Mouse (Mus musculus) embryonic facial prominence, embryonic 12.5 days (tissue): ENCODE data around the gene Tex101. TPM values are rescaled to one million over a fixed set of nuclear protein-coding genes. Genes with fewer than 3 reads are reported as not detected.

Source experiments
- ATAC-seq: fragments of 200-750 bp; cut with Nextera tagmentation; 2 replicates; pipeline ENCODE4 v1.8.0; 2017; ENCODE audit not compliant: insufficient number of reproducible peaks, insufficient read depth, low FRiP score, low TSS enrichment
- H3K27ac ChIP-seq: fragments of 300-500 bp; sonication (generic); 2 replicates; pipeline ENCODE4 v1.5.1; 2016; ENCODE audit warnings: mild to moderate bottlenecking
- H3K27me3 ChIP-seq: fragments of 300-500 bp; sonication (generic); 2 replicates; pipeline ENCODE4 v1.6.1; 2016; ENCODE audit warnings: mild to moderate bottlenecking, moderate library complexity
- H3K36me3 ChIP-seq: fragments of 300-500 bp; sonication (generic); 2 replicates; pipeline ENCODE4 v1.6.1; 2016; ENCODE audit warnings: mild to moderate bottlenecking
- H3K4me1 ChIP-seq: fragments of 300-500 bp; sonication (generic); 2 replicates; pipeline ENCODE4 v1.6.1; 2016
- H3K4me2 ChIP-seq: fragments of 300-500 bp; sonication (generic); replicated peaks from 2 replicates; pipeline ENCODE4 v1.6.1; 2016; ENCODE audit warnings: mild to moderate bottlenecking, moderate library complexity
- H3K4me3 ChIP-seq: fragments of 300-500 bp; sonication (generic); 2 replicates; pipeline ENCODE4 v1.5.1; 2016; ENCODE audit warnings: mild to moderate bottlenecking
- H3K9ac ChIP-seq: fragments of 300-500 bp; sonication (generic); 2 replicates; pipeline ENCODE4 v1.6.1; 2016; ENCODE audit warnings: mild to moderate bottlenecking, moderate library complexity
- H3K9me3 ChIP-seq: fragments of 300-500 bp; sonication (generic); 2 replicates; pipeline ENCODE4 v1.6.1; 2016; ENCODE audit warnings: mild to moderate bottlenecking, moderate library complexity
- WGBS: fragments of 180-500 bp; shearing (Covaris S2); methylation state at CpG from one replicate; pipeline ENCODE4 v1.1.7; 2016; 5-methylcytosine and 5-hydroxymethylcytosine counted together
- polyA plus RNA-seq: library from polyadenylated mRNA; unstranded; fragments of >200 nt; fragmentation: Nextera tagmentation; extraction: Ambion mirVana; gene quantifications from 2 replicates; pipeline ENCODE4 v1.2.1, GENCODE M21; 2016

Tex101 gene
- polyA plus RNA-seq, 1 experiment from 2014 or later, result not detected

DNA sequence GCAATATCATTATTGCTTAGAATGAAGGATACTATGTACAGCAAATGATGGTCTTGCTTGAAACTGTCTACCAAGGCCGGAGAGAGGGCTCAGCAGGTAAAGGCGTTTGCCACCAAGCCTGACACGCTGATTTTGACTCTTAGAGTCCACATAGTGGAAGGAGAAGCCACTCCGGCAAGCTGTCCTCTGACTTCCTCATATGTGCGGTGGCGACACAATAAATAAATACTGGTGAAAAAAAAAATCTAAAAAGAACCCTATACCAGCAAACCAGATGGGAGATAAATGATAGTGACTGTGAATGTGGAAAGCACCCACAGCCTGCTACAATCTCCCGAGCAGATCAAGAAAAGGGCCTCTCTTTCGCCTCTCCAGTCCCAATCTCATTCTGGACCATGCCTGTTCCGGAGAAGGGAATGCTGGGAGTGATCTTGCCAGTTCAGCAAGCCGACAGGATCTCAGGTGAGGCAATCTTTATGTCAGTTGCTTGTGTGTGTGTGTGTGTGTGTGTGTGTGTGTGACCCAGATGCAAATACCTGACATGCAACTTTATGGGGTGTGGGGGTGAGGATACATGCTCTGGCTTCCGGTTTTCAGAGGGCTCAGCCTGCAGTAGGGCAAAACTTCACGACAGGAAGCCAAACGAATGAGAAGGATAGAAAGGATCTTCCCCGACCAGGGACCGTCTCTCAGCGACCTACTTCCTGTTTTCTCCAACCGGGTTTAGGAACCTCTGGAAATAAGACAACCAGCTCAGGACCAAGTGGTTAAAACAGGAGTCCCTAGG, 15.2 kb downstream of the Tex101 start:
- no peak overlapping the region for H3K4me3 ChIP-seq
- ATAC-seq, result no peak
- no peak overlapping the region for H3K27ac ChIP-seq
- no peaks in the 10 kb centered on the region for H3K9me3 ChIP-seq
- no peak overlapping the region for H3K9ac ChIP-seq
- H3K4me1 ChIP-seq, result no peaks in the 10 kb centered on the region; the same call in 1 of the 2 replicates
- no peaks in the 10 kb centered on the region for H3K36me3 ChIP-seq
- no peaks in the 10 kb centered on the region for H3K27me3 ChIP-seq
- 63% methylated on average over 17 of the region's 17 CpGs for WGBS
- no peak overlapping the region for H3K4me2 ChIP-seq

DNA sequence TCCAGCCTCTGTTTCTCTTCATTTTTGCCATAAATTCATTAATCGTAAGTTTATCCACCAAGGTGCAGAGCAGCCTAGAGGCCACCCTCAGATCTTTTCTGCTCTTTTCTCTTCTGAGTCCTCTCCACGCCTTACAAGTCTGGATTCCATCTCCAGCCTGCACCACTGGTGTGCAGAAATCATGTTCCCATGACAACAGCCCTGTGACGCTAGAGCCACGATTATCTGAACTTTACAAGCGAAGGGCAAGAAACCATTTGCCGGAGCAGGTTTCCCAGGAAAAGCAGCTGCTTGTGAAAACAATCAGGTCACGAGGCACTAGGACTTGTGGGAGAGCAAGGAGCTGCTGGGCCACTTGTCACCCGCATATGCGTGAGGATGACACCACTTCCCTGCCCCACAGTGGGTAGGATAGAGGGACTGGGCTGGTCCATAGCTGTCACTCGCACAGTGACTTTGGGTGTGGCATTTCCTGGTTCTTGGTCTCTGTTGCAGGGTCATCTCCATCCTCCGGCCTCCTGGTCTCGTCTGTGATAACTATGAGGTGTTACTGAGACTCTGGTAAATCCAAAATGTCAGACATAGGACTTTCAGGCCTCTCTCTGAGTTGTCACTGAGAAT, 16.6 kb downstream of the Tex101 start:
- Histone ChIP-seq H3K4me3 (no peak overlapping the region), H3K9ac (no peak overlapping the region), H3K36me3 (no peaks in the 10 kb centered on the region), H3K27me3 (no peaks in the 10 kb centered on the region), H3K27ac (no peak overlapping the region), H3K4me1 (no peaks in the 10 kb centered on the region; the same call in 1 of the 2 replicates), H3K4me2 (no peak overlapping the region), H3K9me3 (no peaks in the 10 kb centered on the region)
- ATAC-seq, result no peak
- WGBS, result 66% methylated on average over 12 of the region's 12 CpGs

DNA sequence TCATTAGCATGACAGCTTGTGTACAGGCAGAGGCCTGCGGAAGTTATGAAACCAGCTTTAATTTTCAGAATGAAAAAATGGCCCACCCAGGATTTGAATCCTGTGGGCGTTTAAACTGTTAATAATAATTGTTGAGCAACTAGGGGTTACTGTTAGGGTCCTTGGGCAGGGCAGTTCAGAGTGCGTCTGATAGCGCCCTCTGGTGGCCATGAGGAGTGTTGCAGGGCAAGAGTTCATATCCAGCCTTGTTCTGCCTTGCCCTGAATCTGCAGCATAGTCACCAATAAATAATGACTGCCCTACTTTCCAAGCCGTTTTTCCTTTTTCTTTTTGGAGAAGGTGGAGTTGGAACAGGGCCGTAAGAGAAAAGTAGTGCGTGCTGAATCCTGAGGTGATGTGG, 22.8 kb downstream of the Tex101 start:
- Histone ChIP-seq H3K4me2 (no peak overlapping the region), H3K4me3 (no peak overlapping the region), H3K36me3 (no peaks in the 10 kb centered on the region), H3K4me1 (no peaks in the 10 kb centered on the region), H3K27ac (no peak overlapping the region), H3K9me3 (no peaks in the 10 kb centered on the region), H3K27me3 (no peaks in the 10 kb centered on the region), H3K9ac (no peak overlapping the region)
- WGBS, result 24% methylated on average over 7 of the region's 7 CpGs
- no peak for ATAC-seq

GRCm38 (mm10) chr7:24646486-24646885, 30.0 kb downstream of the Tex101 start:
- H3K36me3 ChIP-seq, result no peaks in the 10 kb centered on the region
- no peaks in the 10 kb centered on the region for H3K4me1 ChIP-seq
- ATAC-seq, result no peak
- H3K9ac ChIP-seq, result no peak overlapping the region
- no peak overlapping the region for H3K4me2 ChIP-seq
- no peak overlapping the region for H3K4me3 ChIP-seq
- WGBS, result 82% methylated on average over 7 of the region's 7 CpGs
- 0 out of 2 replicates have a peak, but pooled peaks cover 4% of the 10 kb centered on the region for H3K27me3 ChIP-seq
- H3K9me3 ChIP-seq, result no peaks in the 10 kb centered on the region
- H3K27ac ChIP-seq, result no peak overlapping the region

GRCm38 (mm10) chr7:24644996-24645395, 31.5 kb downstream of the Tex101 start:
- no peak for ATAC-seq
- peaks cover 12% of the 10 kb centered on the region for H3K27me3 ChIP-seq
- no peaks in the 10 kb centered on the region for H3K36me3 ChIP-seq
- no peak overlapping the region for H3K4me3 ChIP-seq
- 72% methylated on average over 7 of the region's 7 CpGs for WGBS
- H3K4me2 ChIP-seq, result no peak overlapping the region
- no peak overlapping the region for H3K27ac ChIP-seq
- H3K9ac ChIP-seq, result no peak overlapping the region
- no peaks in the 10 kb centered on the region for H3K9me3 ChIP-seq
- no peaks in the 10 kb centered on the region for H3K4me1 ChIP-seq

- Histone ChIP-seq H3K4me2 (no peak overlapping the region), H3K27ac (no peak overlapping the region), H3K36me3 (no peaks in the 10 kb centered on the region), H3K4me1 (no peaks in the 10 kb centered on the region), H3K9me3 (no peaks in the 10 kb centered on the region), H3K9ac (no peak overlapping the region), H3K4me3 (no peak overlapping the region), H3K27me3 (peaks cover 17% of the 10 kb centered on the region)
- WGBS, result 86% methylated on average over 6 of the region's 6 CpGs
- no peak for ATAC-seq
Observed at GRCm38 (mm10) chr7:24644492-24644891, 32.0 kb downstream of the Tex101 start.

- WGBS, result 6% methylated on average over 9 of the region's 9 CpGs
- no peaks in the 10 kb centered on the region for H3K36me3 ChIP-seq
- H3K4me3 ChIP-seq, result no peak overlapping the region
- no peak overlapping the region for H3K27ac ChIP-seq
- no peak overlapping the region for H3K4me2 ChIP-seq
- peaks cover 37% of the 10 kb centered on the region for H3K27me3 ChIP-seq
- no peaks in the 10 kb centered on the region for H3K9me3 ChIP-seq
- no peak for ATAC-seq
- H3K9ac ChIP-seq, result no peak overlapping the region
- peaks cover 7% of the 10 kb centered on the region for H3K4me1 ChIP-seq
Observed at GRCm38 (mm10) chr7:24642491-24642890, 34.0 kb downstream of the Tex101 start.

GRCm38 (mm10) chr7:24640450-24640849, 36.0 kb downstream of the Tex101 start:
- Histone ChIP-seq H3K27ac (no peak overlapping the region), H3K9ac (no peak overlapping the region), H3K27me3 (peaks cover 52% of the 10 kb centered on the region), H3K4me2 (no peak overlapping the region), H3K4me1 (peaks cover 17% of the 10 kb centered on the region), H3K36me3 (no peaks in the 10 kb centered on the region), H3K9me3 (no peaks in the 10 kb centered on the region), H3K4me3 (no peak overlapping the region)
- 65% methylated on average over 13 of the region's 13 CpGs for WGBS
- no peak for ATAC-seq

- H3K9me3 ChIP-seq, result no peaks in the 10 kb centered on the region
- H3K9ac ChIP-seq, result no peak overlapping the region
- H3K4me1 ChIP-seq, result peaks cover 17% of the 10 kb centered on the region
- H3K4me2 ChIP-seq, result peak overlapping the region; percentile 69
- H3K27ac ChIP-seq, result no peak overlapping the region
- WGBS, result 2% methylated on average over 35 of the region's 35 CpGs
- peaks cover 53% of the 10 kb centered on the region for H3K27me3 ChIP-seq
- peak overlapping the region; percentile 42 for H3K4me3 ChIP-seq
- H3K36me3 ChIP-seq, result no peaks in the 10 kb centered on the region
- ATAC-seq, result no peak
Observed at GRCm38 (mm10) chr7:24638026-24638856, 38.2 kb downstream of the Tex101 start.

DNA sequence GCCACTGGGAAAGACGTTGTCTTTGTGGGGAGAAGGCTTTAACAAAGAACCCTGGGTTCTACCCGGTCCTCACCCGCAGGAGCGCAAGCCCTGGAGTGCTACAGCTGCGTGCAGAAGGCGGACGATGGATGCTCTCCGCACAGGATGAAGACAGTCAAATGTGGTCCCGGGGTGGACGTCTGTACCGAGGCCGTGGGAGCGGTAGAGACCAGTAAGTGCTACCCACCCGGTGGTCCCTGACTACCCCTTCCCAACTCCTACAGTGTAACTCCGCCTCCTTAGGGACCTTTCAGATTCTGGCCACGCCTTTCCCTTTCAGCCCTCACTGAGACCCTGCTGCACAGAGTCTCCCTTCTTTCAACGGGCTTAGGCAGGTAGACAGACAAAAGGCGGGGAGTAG, 39.4 kb downstream of the Tex101 start:
- Histone ChIP-seq H3K36me3 (no peaks in the 10 kb centered on the region), H3K27me3 (peaks cover 53% of the 10 kb centered on the region), H3K27ac (no peak overlapping the region), H3K4me3 (peak overlapping the region; percentile 42), H3K4me2 (peak overlapping the region; percentile 69), H3K9ac (peak overlapping the region; percentile 29), H3K4me1 (peaks cover 17% of the 10 kb centered on the region), H3K9me3 (no peaks in the 10 kb centered on the region)
- WGBS, result under 1% methylated on average over 18 of the region's 18 CpGs
- ATAC-seq, result peak; percentile 70

GRCm38 (mm10) chr7:24636264-24636663, 40.2 kb downstream of the Tex101 start, which contains the start of gene Lypd3:
Lypd3 (plus strand) TSS chr7:24636550.
- ATAC-seq, result no peak
- Histone ChIP-seq H3K27ac (no peak within 1 kb of the TSS), H3K9me3 (no peaks in the 10 kb centered on the region), H3K27me3 (peaks cover 53% of the 10 kb centered on the region), H3K4me3 (peak within 1 kb of the TSS; percentile 42), H3K9ac (peak within 1 kb of the TSS; percentile 29), H3K4me2 (peak within 1 kb of the TSS; percentile 69), H3K36me3 (no peaks in the 10 kb centered on the region), H3K4me1 (peaks cover 17% of the 10 kb centered on the region)
- WGBS, result 16% methylated on average over 15 of the region's 15 CpGs
